Mouse (Mus musculus) stomach, embryonic 14.5 days (tissue): Measurements from ENCODE around the gene Scarb1. TPM values are rescaled to one million over a fixed set of nuclear protein-coding genes. Genes with fewer than 3 reads are reported as not detected.

ENCODE experiments used
- ATAC-seq: fragments of 200-750 bp; cut with Nextera tagmentation; 2 replicates; pipeline ENCODE4 v1.8.0; 2017; ENCODE audit warnings: low read depth, moderate TSS enrichment; ENCODE audit not compliant: insufficient number of reproducible peaks, insufficient read depth, low FRiP score
- H3K27ac ChIP-seq: fragments of 300-500 bp; sonication (generic); 2 replicates; pipeline ENCODE4 v1.5.1; 2014; ENCODE audit warnings: mild to moderate bottlenecking, low read length, moderate library complexity, mixed read lengths
- H3K27me3 ChIP-seq: fragments of 300-500 bp; sonication (generic); 2 replicates; pipeline ENCODE4 v1.6.1; 2014; ENCODE audit warnings: low read length, control low read depth, mixed read lengths; ENCODE audit not compliant: control insufficient read depth, insufficient read depth
- H3K36me3 ChIP-seq: fragments of 300-500 bp; sonication (generic); 2 replicates; pipeline ENCODE4 v1.6.1; 2014; ENCODE audit warnings: mild to moderate bottlenecking, control low read depth, low read length, moderate library complexity, mixed read lengths; ENCODE audit not compliant: control insufficient read depth, insufficient read depth
- H3K4me1 ChIP-seq: fragments of 300-500 bp; sonication (generic); 2 replicates; pipeline ENCODE4 v1.6.1; 2014; ENCODE audit warnings: low read length, control low read depth, mixed read lengths; ENCODE audit not compliant: control insufficient read depth, insufficient read depth
- H3K4me2 ChIP-seq: fragments of 300-500 bp; sonication (generic); replicated peaks from 2 replicates; pipeline ENCODE4 v1.6.1; 2014; ENCODE audit warnings: low read depth, low read length, control low read depth
- H3K4me3 ChIP-seq: fragments of 300-500 bp; sonication (generic); 2 replicates; pipeline ENCODE4 v1.5.1; 2014; ENCODE audit warnings: low read depth, low read length, control low read depth
- H3K9ac ChIP-seq: fragments of 300-500 bp; sonication (generic); replicated peaks from 2 replicates; pipeline ENCODE4 v1.6.1; 2014; ENCODE audit warnings: low read depth, mild to moderate bottlenecking, control low read depth, low read length, moderate library complexity, mixed read lengths
- H3K9me3 ChIP-seq: fragments of 300-500 bp; sonication (generic); 2 replicates; pipeline ENCODE4 v1.6.1; 2016; ENCODE audit warnings: low read depth, low read length, control low read depth; ENCODE audit not compliant: control insufficient read depth
- WGBS: fragments of 180-500 bp; shearing (Covaris S2); extraction: QIAGEN DNeasy Blood & Tissue Kit; methylation state at CpG from one replicate; pipeline ENCODE4 v1.1.7; 2014; 5-methylcytosine and 5-hydroxymethylcytosine counted together
- polyA plus RNA-seq: library from polyadenylated mRNA; unstranded; fragments of >200 nt; fragmentation: Nextera tagmentation; extraction: Ambion mirVana; gene quantifications from 2 replicates; pipeline ENCODE4 v1.2.1, GENCODE M21; 2014

Gene Scarb1
- polyA plus RNA-seq, 1 experiment from 2014 or later, result 47.1 TPM

DNA sequence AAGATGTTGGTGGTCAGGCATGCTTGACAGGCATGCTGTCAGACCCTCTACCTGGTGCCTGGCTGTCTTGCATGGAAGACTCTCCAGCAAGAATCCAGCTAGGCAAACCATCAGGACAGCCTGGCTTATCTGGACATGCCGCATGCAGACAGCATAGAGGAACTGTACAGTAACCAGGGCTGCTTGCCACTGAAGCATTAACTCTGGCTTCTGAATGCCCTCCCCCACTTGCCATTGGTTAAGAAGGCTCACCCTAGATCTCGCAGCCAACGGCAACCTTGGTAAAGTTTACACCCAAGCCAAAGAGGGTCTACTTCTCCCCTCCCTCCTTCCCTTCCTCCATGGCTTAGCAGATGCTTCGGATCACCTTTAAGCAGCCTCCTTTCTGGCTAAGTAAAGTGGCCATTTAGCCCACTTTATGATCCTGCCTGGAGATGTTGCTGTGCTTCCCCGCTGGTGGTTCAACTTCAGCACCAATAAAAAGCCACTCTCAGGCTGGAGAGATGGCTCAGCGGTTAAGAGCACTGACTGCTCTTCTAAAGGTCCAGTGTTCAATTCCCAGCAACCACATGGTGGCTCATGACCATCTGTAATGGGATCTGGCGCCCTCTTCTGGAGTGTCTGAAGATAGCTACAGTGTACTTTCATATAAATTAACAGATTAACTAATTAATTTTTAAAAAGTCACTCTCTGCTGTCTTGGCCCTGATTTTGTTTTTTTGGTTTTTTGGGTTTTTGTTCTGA is 30.2 kb upstream of the Scarb1 start:
- H3K4me1 ChIP-seq, result no peaks in the 10 kb centered on the region
- H3K9ac ChIP-seq, result no peak overlapping the region
- H3K4me3 ChIP-seq, result no peak overlapping the region
- H3K27me3 ChIP-seq, result no peaks in the 10 kb centered on the region
- no peak overlapping the region for H3K27ac ChIP-seq
- WGBS, result 71% methylated on average over 7 of the region's 7 CpGs
- no peaks in the 10 kb centered on the region for H3K9me3 ChIP-seq
- no peak for ATAC-seq
- H3K4me2 ChIP-seq, result no peak overlapping the region
- no peaks in the 10 kb centered on the region for H3K36me3 ChIP-seq

DNA sequence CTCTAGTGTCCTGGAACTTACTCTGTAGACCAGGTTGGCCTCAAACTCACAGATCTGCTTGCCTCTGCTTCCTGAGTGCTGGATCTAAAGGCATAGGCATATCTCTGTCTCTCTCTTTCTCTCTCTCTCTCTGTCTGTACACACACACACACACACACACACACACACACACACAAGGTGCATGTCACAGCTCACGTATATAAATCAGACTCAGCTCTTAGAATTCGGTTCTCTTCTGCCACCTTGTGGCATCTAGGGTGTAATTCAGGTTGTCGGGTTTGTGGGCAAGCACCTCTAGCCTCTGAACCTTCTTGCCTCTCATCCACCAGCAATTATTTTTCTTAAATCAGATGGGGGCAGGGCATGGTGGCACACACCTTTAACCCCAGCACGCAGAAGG is 27.7 kb upstream of the Scarb1 start:
- Histone ChIP-seq H3K4me1 (no peaks in the 10 kb centered on the region), H3K4me2 (no peak overlapping the region), H3K9ac (no peak overlapping the region), H3K27ac (no peak overlapping the region), H3K36me3 (no peaks in the 10 kb centered on the region), H3K27me3 (no peaks in the 10 kb centered on the region), H3K9me3 (no peaks in the 10 kb centered on the region), H3K4me3 (no peak overlapping the region)
- WGBS, result 2% methylated on average over 4 of the region's 4 CpGs
- 0 out of 2 replicates have a peak, but pooled peaks have one; percentile 46 for ATAC-seq

DNA sequence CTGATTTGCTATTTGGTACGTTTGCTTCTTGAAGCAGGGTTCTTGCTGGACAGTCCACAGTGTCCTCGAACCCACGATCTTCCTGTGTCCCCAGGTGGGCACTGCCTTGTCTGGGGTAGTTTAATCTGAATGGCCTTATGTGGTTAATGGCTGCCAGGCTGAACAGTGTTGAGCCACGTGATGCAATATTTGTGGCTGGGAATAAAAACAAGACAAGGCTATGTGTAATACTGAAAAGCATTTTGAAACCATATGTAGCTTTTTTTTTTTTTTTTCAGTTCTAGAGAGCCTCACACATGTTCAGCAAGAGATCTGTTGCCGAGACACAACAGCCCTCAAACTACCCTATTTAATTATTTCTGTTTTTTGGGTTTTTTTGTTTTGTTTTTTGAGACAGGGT is 27.3 kb upstream of the Scarb1 start:
- Histone ChIP-seq H3K9ac (no peak overlapping the region), H3K36me3 (no peaks in the 10 kb centered on the region), H3K27me3 (no peaks in the 10 kb centered on the region), H3K4me2 (no peak overlapping the region), H3K4me3 (no peak overlapping the region), H3K4me1 (no peaks in the 10 kb centered on the region), H3K9me3 (no peaks in the 10 kb centered on the region), H3K27ac (no peak overlapping the region)
- no peak for ATAC-seq
- 69% methylated on average over 5 of the region's 5 CpGs for WGBS

DNA sequence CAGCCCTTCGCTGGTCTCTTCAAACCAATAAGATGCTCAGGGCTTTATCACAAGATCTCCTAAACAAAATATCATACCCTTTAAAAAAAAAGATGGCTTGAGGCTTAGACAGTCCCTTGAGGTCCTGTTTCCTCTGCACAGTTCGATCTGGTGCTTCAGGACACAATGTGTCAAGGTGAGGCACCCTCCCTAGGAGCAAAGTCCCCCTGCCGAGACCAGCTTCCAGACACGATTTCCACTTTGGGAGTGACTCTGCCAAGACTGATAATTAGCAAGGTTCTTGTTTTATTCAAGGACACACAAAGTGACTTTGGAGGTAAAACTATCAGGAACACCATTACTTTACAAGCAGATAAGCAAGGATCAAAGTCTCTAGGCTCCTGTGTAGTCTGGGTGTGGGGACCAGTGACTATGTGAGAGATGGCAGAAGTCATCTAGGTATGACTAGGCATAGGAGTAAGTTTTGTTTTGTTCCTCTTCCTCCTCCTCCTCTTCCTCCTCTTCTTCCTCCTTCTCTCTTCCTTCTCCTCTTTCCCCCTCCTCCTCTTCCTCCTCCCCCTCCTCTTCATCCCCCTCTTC is 24.0 kb upstream of the Scarb1 start:
- WGBS, result 63% methylated on average over 4 of the region's 4 CpGs
- Histone ChIP-seq H3K4me3 (no peak overlapping the region), H3K9ac (no peak overlapping the region), H3K27ac (no peak overlapping the region), H3K4me1 (no peaks in the 10 kb centered on the region), H3K36me3 (no peaks in the 10 kb centered on the region), H3K27me3 (no peaks in the 10 kb centered on the region), H3K9me3 (no peaks in the 10 kb centered on the region), H3K4me2 (no peak overlapping the region)
- ATAC-seq, result no peak

DNA sequence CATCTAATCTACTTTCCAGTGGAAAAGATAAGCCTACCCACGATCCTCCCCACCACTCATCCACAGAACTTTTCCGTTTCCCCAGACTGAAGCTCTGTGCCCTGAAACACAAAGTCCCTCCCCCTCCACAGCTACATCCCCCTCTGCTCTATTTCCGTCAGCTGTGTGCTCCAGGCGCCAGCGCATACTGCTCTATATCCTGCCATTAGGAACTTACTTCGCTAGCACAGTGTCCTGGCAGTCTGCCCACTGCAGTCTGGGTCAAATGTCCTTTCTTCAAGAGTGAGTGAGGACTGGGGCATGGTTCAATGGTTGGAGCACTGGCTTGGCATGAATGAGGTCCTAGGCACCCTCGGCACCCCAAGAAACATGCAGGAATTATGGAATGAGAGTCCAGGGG is 23.0 kb upstream of the Scarb1 start:
- Histone ChIP-seq H3K4me2 (no peak overlapping the region), H3K4me3 (no peak overlapping the region), H3K9me3 (no peaks in the 10 kb centered on the region), H3K36me3 (no peaks in the 10 kb centered on the region), H3K9ac (no peak overlapping the region), H3K27ac (no peak overlapping the region), H3K4me1 (no peaks in the 10 kb centered on the region), H3K27me3 (no peaks in the 10 kb centered on the region)
- 62% methylated on average over 7 of the region's 7 CpGs for WGBS
- ATAC-seq, result no peak

DNA sequence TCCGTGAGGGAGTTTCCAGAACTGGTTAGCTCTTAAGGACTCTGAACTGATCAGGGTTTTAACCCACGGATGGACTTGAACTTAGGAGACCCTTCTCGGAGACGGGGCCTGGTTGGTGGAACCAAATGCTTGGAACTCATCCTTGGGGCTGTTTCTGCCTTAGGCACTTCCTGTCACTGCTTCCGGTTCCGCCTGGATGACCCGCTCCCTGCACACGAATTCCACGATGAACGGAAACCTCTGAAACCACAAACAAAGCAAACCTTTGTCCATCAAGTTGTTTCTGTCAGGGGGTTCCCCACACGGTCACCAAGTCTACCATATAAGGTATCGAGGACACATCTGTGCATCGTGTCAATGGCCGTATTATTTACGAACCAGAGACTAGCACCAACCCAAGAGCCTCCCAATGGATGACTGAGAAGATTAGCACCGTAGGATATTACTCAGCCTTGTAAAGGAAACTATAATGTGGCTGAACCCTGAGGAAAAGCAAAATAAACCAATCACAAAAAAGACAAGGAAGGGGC is 20.2 kb upstream of the Scarb1 start:
- H3K4me2 ChIP-seq, result no peak overlapping the region

DNA sequence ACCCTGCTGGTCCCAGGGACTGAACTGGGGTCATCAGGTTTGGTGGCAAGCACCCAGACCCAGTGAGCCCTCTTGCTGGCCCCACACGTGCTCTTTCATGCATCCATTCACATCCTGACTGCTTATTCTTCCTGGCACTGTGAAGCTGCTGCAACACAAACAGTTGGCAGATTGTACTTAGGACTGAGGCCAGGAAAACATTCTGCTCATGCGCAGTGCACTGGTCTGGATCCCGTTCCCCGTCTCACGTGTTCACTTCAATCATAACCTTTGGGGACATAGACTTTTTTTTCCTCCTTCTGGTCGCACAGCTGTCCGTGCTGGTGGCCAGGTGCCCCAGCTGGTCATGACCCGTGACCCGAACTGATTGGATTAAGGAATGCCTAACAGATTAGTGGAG is 19.7 kb upstream of the Scarb1 start:
- WGBS, result 74% methylated on average over 9 of the region's 9 CpGs
- no peak overlapping the region for H3K27ac ChIP-seq
- no peak overlapping the region for H3K4me3 ChIP-seq
- no peaks in the 10 kb centered on the region for H3K27me3 ChIP-seq
- no peaks in the 10 kb centered on the region for H3K9me3 ChIP-seq
- ATAC-seq, result no peak
- H3K36me3 ChIP-seq, result no peaks in the 10 kb centered on the region
- H3K4me2 ChIP-seq, result no peak overlapping the region
- H3K4me1 ChIP-seq, result no peaks in the 10 kb centered on the region
- H3K9ac ChIP-seq, result no peak overlapping the region

More for the DNA sequence above, 20.2 kb upstream of the Scarb1 start:
- Histone ChIP-seq H3K4me3 (no peak overlapping the region), H3K36me3 (no peaks in the 10 kb centered on the region), H3K9ac (no peak overlapping the region), H3K9me3 (no peaks in the 10 kb centered on the region), H3K27me3 (no peaks in the 10 kb centered on the region), H3K27ac (no peak overlapping the region), H3K4me1 (no peaks in the 10 kb centered on the region)
- WGBS, result 76% methylated on average over 16 of the region's 16 CpGs
- ATAC-seq, result no peak

DNA sequence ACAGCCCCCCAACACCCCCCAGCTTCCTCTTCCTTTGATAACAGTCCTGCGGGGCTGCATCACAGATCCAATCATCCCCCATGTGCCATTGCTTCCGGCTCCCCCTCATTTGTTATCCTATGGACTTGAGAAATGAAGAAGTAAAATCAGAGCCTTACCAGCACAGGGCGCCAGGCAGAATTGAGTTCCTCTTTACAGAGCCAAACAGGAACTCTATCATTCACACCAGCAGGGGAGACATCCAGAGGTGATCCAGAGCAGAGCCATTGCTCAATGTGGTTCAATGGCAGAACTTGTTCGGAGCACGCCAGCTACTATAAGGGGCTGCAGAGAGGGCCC is 17.3 kb upstream of the Scarb1 start:
- ATAC-seq, result no peak
- H3K9me3 ChIP-seq, result no peaks in the 10 kb centered on the region
- H3K4me1 ChIP-seq, result 0 out of 2 replicates have a peak, but pooled peaks cover 6% of the 10 kb centered on the region
- H3K4me3 ChIP-seq, result no peak overlapping the region
- 73% methylated on average over 5 of the region's 5 CpGs for WGBS
- no peaks in the 10 kb centered on the region for H3K36me3 ChIP-seq
- H3K27ac ChIP-seq, result no peak overlapping the region
- no peak overlapping the region for H3K4me2 ChIP-seq
- H3K27me3 ChIP-seq, result no peaks in the 10 kb centered on the region
- H3K9ac ChIP-seq, result no peak overlapping the region
